26 mouse cellular contexts compared by ENCODE assay signal in the genomic region with DNA sequence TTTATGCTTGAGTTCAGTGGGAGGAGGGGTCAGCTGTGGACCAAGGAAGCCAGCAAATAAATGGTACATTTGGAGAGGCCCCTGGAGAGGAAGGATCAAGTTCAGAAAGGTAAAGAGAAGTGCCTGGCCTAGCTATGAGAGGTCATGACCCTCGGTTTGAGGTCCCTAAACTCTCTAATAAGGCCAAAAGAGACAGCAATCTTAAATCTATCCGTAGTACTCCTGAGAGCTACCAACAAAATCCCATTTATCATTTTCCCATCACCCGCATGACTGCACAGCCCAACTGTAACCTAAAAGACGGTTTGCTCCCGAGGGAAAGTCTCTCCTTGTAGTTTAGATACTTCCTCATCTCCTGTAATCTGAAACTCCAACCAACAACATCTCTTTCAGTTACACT.
"Had no signal": no experiment of that assay in that cellular context is flagged by ENCODE, and none has a peak within 500 bp of the region (broad histone marks: within the 10 kb centered on the region; RNA-seq: fewer than 3 reads in every experiment).

No protein-coding gene starts in this region.

- DNase-seq: gastrocnemius, adult 2 months; gastrocnemius, postnatal 10 days; gastrocnemius, postnatal 25 days; heart, postnatal 4 days; kidney, adult 18-20 months; kidney, adult 9 months; kidney, postnatal 25 days; kidney, postnatal 4 days; liver; liver, embryonic 13.5 days had no signal

- H3K36me3 ChIP-seq: hindbrain, embryonic 10.5 days; intestine, embryonic 15.5 days; limb, embryonic 10.5 days; limb, embryonic 12.5 days; liver, embryonic 13.5 days; liver, embryonic 15.5 days had no signal

- H3K27me3 ChIP-seq: heart, embryonic 13.5 days; heart, embryonic 15.5 days; hindbrain, embryonic 12.5 days; intestine, embryonic 15.5 days; limb, embryonic 12.5 days; liver, embryonic 13.5 days; liver, embryonic 15.5 days had no signal

- H3K4me2 ChIP-seq: heart, embryonic 11.5 days; heart, embryonic 13.5 days; heart, embryonic 15.5 days; hindbrain, embryonic 12.5 days; hindbrain, embryonic 14.5 days; intestine, embryonic 15.5 days; limb, embryonic 12.5 days; liver, embryonic 11.5 days; liver, embryonic 13.5 days; liver, embryonic 15.5 days had no signal

- H3K9me3 ChIP-seq: heart, embryonic 13.5 days; heart, embryonic 15.5 days; hindbrain, embryonic 10.5 days; hindbrain, embryonic 12.5 days; intestine, embryonic 15.5 days; limb, embryonic 10.5 days; limb, embryonic 12.5 days; liver, embryonic 13.5 days; liver, embryonic 15.5 days had no signal

- H3K4me3 ChIP-seq: gastrocnemius, adult 2 months; heart, embryonic 13.5 days; heart, embryonic 15.5 days; hindbrain, embryonic 10.5 days; hindbrain, embryonic 12.5 days; intestine, embryonic 15.5 days; layer of hippocampus, adult 2 months; left cerebral cortex, adult 2 months; limb, embryonic 10.5 days; limb, embryonic 12.5 days; liver, embryonic 13.5 days; liver, embryonic 15.5 days had no signal

- H3K9ac ChIP-seq: heart, embryonic 13.5 days; heart, embryonic 15.5 days; hindbrain, embryonic 12.5 days; hindbrain, embryonic 14.5 days; intestine, embryonic 15.5 days; limb, embryonic 12.5 days; liver, embryonic 13.5 days; liver, embryonic 15.5 days had no signal

- ATAC-seq: hindbrain, embryonic 16.5 days; inflammation-experienced regulatory T-cells, adult 6 months; intestine, embryonic 15.5 days; intestine, postnatal 0 days had no signal

- H3K4me1 ChIP-seq: hindbrain, embryonic 10.5 days; hindbrain, embryonic 12.5 days had no signal

- H3K27ac ChIP-seq: gastrocnemius, adult 2 months; heart, embryonic 13.5 days; heart, embryonic 15.5 days; hindbrain, embryonic 10.5 days; hindbrain, embryonic 12.5 days; hindbrain, embryonic 14.5 days; intestine, embryonic 15.5 days; left cerebral cortex, adult 2 months; limb, embryonic 10.5 days; limb, embryonic 12.5 days; liver, embryonic 13.5 days; liver, embryonic 15.5 days had no signal
